Mouse (Mus musculus): ENCODE results near the gene Rc3h1. TPM values are rescaled to one million over a fixed set of nuclear protein-coding genes. Genes with fewer than 3 reads are reported as not detected.

The Rc3h1 gene
- 30.2 TPM for polyA plus RNA-seq (2014; fragmentation: Illumina TruSeq; extraction: RNeasy Lipid Tissue Mini Kit (QIAGEN cat#74804); ENCODE audit: low read depth, low replicate concordance)

GRCm38 (mm10) chr1:160906057-160906557 lies at the start of gene Rc3h1:
Gene Rc3h1, plus strand, starts transcription at chr1:160906418.

GRCm38 (mm10) chr1:160978071-160978735 lies 72.0 kb downstream of the Rc3h1 start, which contains the start of gene Serpinc1:
Gene Serpinc1, plus strand, starts transcription at chr1:160978585.

Other genes with a start within 250 kb of the Rc3h1 start
- 121 TPM for gene Rabgap1l, start 113.2 kb upstream of the Rc3h1 start, polyA plus RNA-seq (2014; fragmentation: Illumina TruSeq; extraction: RNeasy Lipid Tissue Mini Kit (QIAGEN cat#74804); ENCODE audit: low read depth, low replicate concordance)
- 1.3 TPM for gene Serpinc1, start 72.2 kb downstream of the Rc3h1 start, polyA plus RNA-seq (2014; fragmentation: Illumina TruSeq; extraction: RNeasy Lipid Tissue Mini Kit (QIAGEN cat#74804); ENCODE audit: low read depth, low replicate concordance)
- 8.9 TPM for gene Zbtb37, start 128.4 kb downstream of the Rc3h1 start, polyA plus RNA-seq (2014; fragmentation: Illumina TruSeq; extraction: RNeasy Lipid Tissue Mini Kit (QIAGEN cat#74804); ENCODE audit: low read depth, low replicate concordance)
- gene Dars2, start 164.2 kb downstream of the Rc3h1 start, polyA plus RNA-seq (2014; fragmentation: Illumina TruSeq; extraction: RNeasy Lipid Tissue Mini Kit (QIAGEN cat#74804); ENCODE audit: low read depth, low replicate concordance), result 21.5 TPM
- 11.1 TPM for gene Cenpl, start 164.3 kb downstream of the Rc3h1 start, polyA plus RNA-seq (2014; fragmentation: Illumina TruSeq; extraction: RNeasy Lipid Tissue Mini Kit (QIAGEN cat#74804); ENCODE audit: low read depth, low replicate concordance)
- 21.9 TPM for gene Klhl20, start 225.1 kb downstream of the Rc3h1 start, polyA plus RNA-seq (2014; fragmentation: Illumina TruSeq; extraction: RNeasy Lipid Tissue Mini Kit (QIAGEN cat#74804); ENCODE audit: low read depth, low replicate concordance)
- 4.2 TPM for gene Ankrd45, start 236.3 kb downstream of the Rc3h1 start, polyA plus RNA-seq (2014; fragmentation: Illumina TruSeq; extraction: RNeasy Lipid Tissue Mini Kit (QIAGEN cat#74804); ENCODE audit: low read depth, low replicate concordance)